Mouse (Mus musculus) hindbrain, embryonic 10.5 days (tissue): ENCODE measurements at regions not wholly inside any gene's neighbourhood (a gene's known extent, or its start where the extent isn't known, plus 50 kb on each side); places are given as distances from the start of the nearest gene placed in this dataset.

Experiments
- DNase-seq: peaks from one replicate; pipeline ENCODE4 v3.0.0-alpha.2; 2017; ENCODE audit warnings: low spot score
- H3K27ac ChIP-seq: fragments of 300-500 bp; sonication (generic); 2 replicates; pipeline ENCODE4 v1.5.1; 2016; ENCODE audit warnings: mild to moderate bottlenecking, moderate library complexity
- H3K27me3 ChIP-seq: fragments of 300-500 bp; sonication (generic); 2 replicates; pipeline ENCODE4 v1.6.1; 2016; ENCODE audit warnings: mild to moderate bottlenecking; ENCODE audit not compliant: poor library complexity, insufficient read depth, severe bottlenecking
- H3K36me3 ChIP-seq: fragments of 300-500 bp; sonication (generic); 2 replicates; pipeline ENCODE4 v1.6.1; 2016; ENCODE audit warnings: mild to moderate bottlenecking, moderate library complexity
- H3K4me1 ChIP-seq: fragments of 300-500 bp; sonication (generic); replicated peaks from 2 replicates; pipeline ENCODE4 v1.6.1; 2016; ENCODE audit warnings: mild to moderate bottlenecking
- H3K4me3 ChIP-seq: fragments of 300-500 bp; sonication (generic); 2 replicates; pipeline ENCODE4 v1.5.1; 2016; ENCODE audit warnings: mild to moderate bottlenecking, moderate library complexity
- H3K9me3 ChIP-seq: fragments of 300-500 bp; sonication (generic); 2 replicates; pipeline ENCODE4 v1.6.1; 2016; ENCODE audit warnings: mild to moderate bottlenecking, moderate library complexity
- WGBS: fragments of 180-500 bp; shearing (Covaris S2); methylation state at CpG from one replicate; pipeline ENCODE4 v1.1.7; 2016; 5-methylcytosine and 5-hydroxymethylcytosine counted together

GRCm38 (mm10) chr7:130013109-130013508, 421.4 kb downstream of the Wdr11 start:
- Histone ChIP-seq H3K9me3 (no peaks in the 10 kb centered on the region), H3K27me3 (peaks cover 14% of the 10 kb centered on the region), H3K4me3 (no peak overlapping the region), H3K4me1 (peaks cover 30% of the 10 kb centered on the region), H3K36me3 (no peaks in the 10 kb centered on the region), H3K27ac (no peak overlapping the region)
- WGBS = 90% methylated on average over 6 of the region's 6 CpGs
- DNase-seq = no peak

DNA sequence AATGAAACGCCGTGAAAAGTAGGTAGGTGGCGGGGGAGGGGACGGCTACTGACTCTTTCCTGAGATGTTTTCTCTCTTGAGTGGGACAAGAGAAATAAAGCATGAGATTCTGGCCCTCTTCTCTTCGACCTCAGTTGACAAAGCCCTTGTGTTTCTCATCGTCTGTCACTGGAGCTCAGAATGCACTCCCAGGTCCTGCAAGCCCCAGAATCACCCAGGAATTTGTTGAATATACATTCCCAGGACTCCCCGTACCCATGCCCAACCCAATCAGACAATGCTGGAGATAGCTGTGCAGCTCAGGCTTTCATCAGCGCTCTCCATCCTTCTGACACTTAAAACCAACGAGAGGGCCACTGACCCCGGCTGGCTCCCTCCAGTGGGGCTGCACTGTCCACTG, 422.9 kb downstream of the Wdr11 start:
- Histone ChIP-seq H3K4me1 (peaks cover 29% of the 10 kb centered on the region), H3K36me3 (no peaks in the 10 kb centered on the region), H3K4me3 (no peak overlapping the region), H3K9me3 (no peaks in the 10 kb centered on the region), H3K27me3 (peaks cover 9% of the 10 kb centered on the region), H3K27ac (no peak overlapping the region)
- DNase-seq = no peak
- 57% methylated on average over 10 of the region's 10 CpGs for WGBS

DNA sequence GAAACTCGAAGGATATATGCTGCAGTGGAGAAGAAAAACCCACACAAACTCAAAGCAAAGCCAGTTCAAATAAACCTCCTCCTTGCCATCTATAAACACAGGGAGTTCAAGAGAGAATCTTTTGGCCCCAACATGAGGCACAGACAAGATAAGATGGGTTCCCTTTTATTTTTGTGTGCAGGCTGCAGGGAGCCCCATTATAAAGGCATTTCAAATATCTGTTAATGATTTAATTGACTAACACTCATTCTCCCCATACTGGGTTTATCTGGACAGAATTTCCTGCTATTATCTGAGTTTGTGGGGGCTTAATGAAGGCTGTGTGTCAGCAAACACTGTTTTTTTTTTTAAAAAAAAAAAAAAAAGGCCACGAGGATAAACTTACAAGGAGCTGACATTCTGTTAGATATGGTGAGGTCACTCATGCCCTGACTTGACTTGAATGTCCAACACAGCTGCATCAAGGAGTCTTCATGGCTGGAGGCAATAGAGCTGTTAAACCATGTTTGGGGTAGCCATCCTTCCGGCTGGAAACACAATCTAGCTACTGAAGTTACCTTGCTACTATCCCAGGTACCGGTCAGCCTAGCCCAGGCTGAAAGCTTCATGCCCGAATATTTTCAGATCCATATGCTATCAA, 423.8 kb downstream of the Wdr11 start:
- peaks cover 31% of the 10 kb centered on the region for H3K4me1 ChIP-seq
- H3K27ac ChIP-seq = no peak overlapping the region
- 74% methylated on average over 5 of the region's 5 CpGs for WGBS
- peaks cover 4% of the 10 kb centered on the region for H3K27me3 ChIP-seq
- H3K4me3 ChIP-seq = no peak overlapping the region
- no peaks in the 10 kb centered on the region for H3K36me3 ChIP-seq
- DNase-seq = no peak
- no peaks in the 10 kb centered on the region for H3K9me3 ChIP-seq

- H3K36me3 ChIP-seq = no peaks in the 10 kb centered on the region
- H3K27me3 ChIP-seq = no peaks in the 10 kb centered on the region
- H3K4me3 ChIP-seq = no peak overlapping the region
- no peak overlapping the region for H3K27ac ChIP-seq
- no peaks in the 10 kb centered on the region for H3K9me3 ChIP-seq
- H3K4me1 ChIP-seq = peaks cover 28% of the 10 kb centered on the region
- 79% methylated on average over 17 of the region's 17 CpGs for WGBS
- no peak for DNase-seq
These were observed 424.6 kb downstream of the Wdr11 start for GRCm38 (mm10) chr7:130016015-130016874.

GRCm38 (mm10) chr7:130018891-130019290, 427.2 kb downstream of the Wdr11 start:
- H3K27me3 ChIP-seq = no peaks in the 10 kb centered on the region
- no peak overlapping the region for H3K4me3 ChIP-seq
- 61% methylated on average over 4 of the region's 4 CpGs for WGBS
- H3K9me3 ChIP-seq = no peaks in the 10 kb centered on the region
- H3K27ac ChIP-seq = no peak overlapping the region
- no peak for DNase-seq
- H3K4me1 ChIP-seq = peaks cover 21% of the 10 kb centered on the region
- H3K36me3 ChIP-seq = no peaks in the 10 kb centered on the region

DNA sequence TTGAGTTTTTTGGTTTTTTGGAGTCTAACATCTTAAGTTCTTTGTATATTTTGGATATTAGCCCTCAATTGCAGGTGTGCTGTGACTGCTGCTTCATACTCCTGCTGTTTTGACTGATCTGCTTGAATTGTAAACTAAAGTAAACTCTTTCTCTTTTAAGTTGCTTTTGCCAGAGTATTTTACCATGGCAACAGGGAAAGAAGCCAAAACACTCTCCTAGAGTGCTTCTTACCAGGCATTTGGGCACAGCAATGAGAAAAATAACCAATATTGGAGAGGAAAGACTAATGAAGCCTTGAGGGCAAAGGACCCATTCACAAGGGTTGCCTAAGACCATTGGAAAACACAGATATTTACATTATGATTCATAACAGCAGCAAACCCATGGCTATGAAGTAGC, 437.3 kb downstream of the Wdr11 start:
- no peak for DNase-seq
- Histone ChIP-seq H3K4me3 (no peak overlapping the region), H3K9me3 (no peaks in the 10 kb centered on the region), H3K27me3 (no peaks in the 10 kb centered on the region), H3K4me1 (no peaks in the 10 kb centered on the region), H3K27ac (no peak overlapping the region), H3K36me3 (no peaks in the 10 kb centered on the region)

GRCm38 (mm10) chr7:130030711-130031110, 439.0 kb downstream of the Wdr11 start:
- Histone ChIP-seq H3K4me3 (no peak overlapping the region), H3K36me3 (no peaks in the 10 kb centered on the region), H3K27ac (no peak overlapping the region), H3K4me1 (no peaks in the 10 kb centered on the region), H3K27me3 (no peaks in the 10 kb centered on the region), H3K9me3 (no peaks in the 10 kb centered on the region)
- no peak for DNase-seq
- WGBS = 93% methylated on average over 4 of the region's 4 CpGs

GRCm38 (mm10) chr7:130036235-130036634, 444.6 kb downstream of the Wdr11 start:
- 34% methylated on average over 5 of the region's 5 CpGs for WGBS
- H3K27me3 ChIP-seq = peaks cover 13% of the 10 kb centered on the region; the same call in 1 of the 2 replicates
- peaks cover 17% of the 10 kb centered on the region for H3K4me1 ChIP-seq
- 0 out of 2 replicates have a peak, but pooled peaks cover 3% of the 10 kb centered on the region for H3K9me3 ChIP-seq
- H3K36me3 ChIP-seq = no peaks in the 10 kb centered on the region
- H3K27ac ChIP-seq = 0 out of 2 replicates have a peak overlapping the region, but pooled peaks have one; percentile 45
- no peak overlapping the region for H3K4me3 ChIP-seq
- DNase-seq = no peak

DNA sequence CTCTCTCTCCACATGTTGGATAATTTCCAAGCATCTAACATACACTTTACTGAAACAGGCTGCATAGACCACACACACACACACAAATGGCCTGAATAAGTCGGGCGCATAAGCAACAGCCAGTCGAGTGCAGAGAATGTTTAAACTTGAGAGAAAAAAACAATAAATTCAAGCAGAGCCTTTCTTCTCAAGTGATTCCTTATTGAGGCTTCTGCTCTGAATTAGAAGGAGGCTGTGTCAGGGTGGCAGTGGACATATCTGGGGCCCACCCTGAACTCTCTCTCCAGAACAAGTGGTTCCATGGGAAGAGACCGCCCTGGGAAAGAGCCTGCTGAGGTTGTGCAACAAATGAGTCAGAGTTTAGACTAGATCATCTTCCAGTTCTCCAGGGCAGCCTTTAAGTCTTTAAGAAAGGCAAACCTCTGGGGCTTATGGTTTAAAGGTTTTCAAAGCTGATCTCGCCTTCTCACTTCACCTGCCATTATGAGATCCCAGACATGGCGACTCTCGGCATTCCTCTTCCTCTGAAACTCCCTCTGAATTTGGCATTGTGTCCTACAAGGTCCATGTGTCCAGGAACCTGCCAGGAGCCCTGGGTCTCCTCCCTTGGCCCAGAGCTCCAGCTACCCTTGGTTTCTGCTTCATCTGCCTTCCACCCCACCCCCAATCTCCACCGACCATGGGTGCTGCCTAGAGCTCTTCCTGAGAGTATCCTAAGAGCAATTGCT, 445.3 kb downstream of the Wdr11 start:
- 74% methylated on average over 8 of the region's 8 CpGs for WGBS
- Histone ChIP-seq H3K27ac (peak overlapping the region; percentile 45; the same call in 1 of the 2 replicates), H3K27me3 (peaks cover 13% of the 10 kb centered on the region; the same call in 1 of the 2 replicates), H3K4me1 (peaks cover 24% of the 10 kb centered on the region), H3K9me3 (0 out of 2 replicates have a peak, but pooled peaks cover 3% of the 10 kb centered on the region), H3K36me3 (no peaks in the 10 kb centered on the region), H3K4me3 (no peak overlapping the region)
- no peak for DNase-seq

DNA sequence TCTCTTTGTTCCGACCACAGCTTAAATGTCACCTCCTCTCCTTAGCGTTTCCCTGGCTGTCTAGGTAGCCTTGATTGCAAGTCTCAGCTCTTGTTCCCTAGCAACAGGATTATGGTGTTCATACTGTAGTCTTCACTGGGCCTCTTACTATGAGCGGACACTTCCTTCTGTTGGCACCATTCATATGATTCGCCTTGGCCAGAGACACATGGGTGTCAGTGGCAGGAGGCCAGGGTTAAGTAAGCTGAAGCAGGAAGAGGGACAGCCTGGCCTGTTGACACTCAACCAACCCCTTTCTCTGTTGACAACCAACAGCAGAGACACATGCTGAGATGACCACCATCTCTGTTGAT, 445.9 kb downstream of the Wdr11 start:
- Histone ChIP-seq H3K27me3 (peaks cover 13% of the 10 kb centered on the region; the same call in 1 of the 2 replicates), H3K4me1 (peaks cover 29% of the 10 kb centered on the region), H3K27ac (peak overlapping the region; percentile 45; the same call in 1 of the 2 replicates), H3K4me3 (no peak overlapping the region), H3K36me3 (no peaks in the 10 kb centered on the region), H3K9me3 (0 out of 2 replicates have a peak, but pooled peaks cover 3% of the 10 kb centered on the region)
- DNase-seq = no peak
- WGBS = 81% methylated on average over 4 of the region's 4 CpGs

DNA sequence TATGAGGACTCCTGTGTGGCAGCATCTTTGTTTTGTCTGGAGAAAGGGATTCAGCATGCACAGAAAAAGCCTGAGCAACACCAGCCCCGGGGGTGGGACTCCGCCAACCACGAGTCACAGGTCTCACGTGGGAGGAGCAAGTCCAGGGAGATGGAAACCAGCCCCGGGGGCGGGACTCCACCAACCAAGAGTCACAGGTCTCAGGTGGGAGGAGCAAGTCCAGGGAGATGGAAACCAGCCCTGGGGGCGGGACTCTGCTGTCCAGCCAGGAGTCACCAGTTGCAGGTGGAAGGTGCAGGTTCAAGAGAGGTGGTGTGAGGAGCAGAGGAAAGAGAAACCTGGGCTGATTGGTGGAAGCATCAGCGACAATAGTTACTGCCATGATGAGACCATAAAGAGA, 448.9 kb downstream of the Wdr11 start:
- Histone ChIP-seq H3K9me3 (0 out of 2 replicates have a peak, but pooled peaks cover 3% of the 10 kb centered on the region), H3K27ac (no peak overlapping the region), H3K4me1 (peaks cover 51% of the 10 kb centered on the region), H3K27me3 (peaks cover 28% of the 10 kb centered on the region), H3K4me3 (no peak overlapping the region), H3K36me3 (no peaks in the 10 kb centered on the region)
- DNase-seq = no peak
- WGBS = 77% methylated on average over 8 of the region's 8 CpGs

GRCm38 (mm10) chr7:130041402-130041965, 449.8 kb downstream of the Wdr11 start:
- Histone ChIP-seq H3K4me1 (peaks cover 55% of the 10 kb centered on the region), H3K4me3 (no peak overlapping the region), H3K27ac (no peak overlapping the region), H3K9me3 (0 out of 2 replicates have a peak, but pooled peaks cover 3% of the 10 kb centered on the region), H3K27me3 (peaks cover 36% of the 10 kb centered on the region), H3K36me3 (no peaks in the 10 kb centered on the region)
- 89% methylated on average over 11 of the region's 11 CpGs for WGBS
- DNase-seq = no peak
